Mouse (Mus musculus): Measurements from ENCODE around the gene Rasgef1b.

Gene Rasgef1b

DNA sequence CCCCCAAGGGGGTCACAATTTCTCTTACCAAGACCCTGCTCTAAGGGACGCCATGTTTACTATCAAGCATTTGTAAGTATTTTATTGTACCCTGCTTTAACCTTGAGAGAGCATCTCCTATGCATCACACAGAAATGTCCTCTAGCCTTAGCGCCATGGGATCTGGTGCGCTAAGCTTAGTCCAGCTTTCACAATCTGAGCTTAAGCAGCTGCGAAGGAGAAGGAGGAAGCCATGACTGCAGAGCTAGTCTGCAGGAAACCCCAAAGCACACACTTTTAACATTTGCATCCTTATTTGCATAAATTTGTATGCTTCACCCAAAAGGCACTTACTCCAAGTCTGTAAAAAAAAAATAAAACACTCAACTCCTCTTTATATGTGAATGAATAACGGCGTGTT lies 354.4 kb downstream of the Rasgef1b start:
- no peak for DNase-seq (ENCODE audit: low spot score in 2 of 2)

DNA sequence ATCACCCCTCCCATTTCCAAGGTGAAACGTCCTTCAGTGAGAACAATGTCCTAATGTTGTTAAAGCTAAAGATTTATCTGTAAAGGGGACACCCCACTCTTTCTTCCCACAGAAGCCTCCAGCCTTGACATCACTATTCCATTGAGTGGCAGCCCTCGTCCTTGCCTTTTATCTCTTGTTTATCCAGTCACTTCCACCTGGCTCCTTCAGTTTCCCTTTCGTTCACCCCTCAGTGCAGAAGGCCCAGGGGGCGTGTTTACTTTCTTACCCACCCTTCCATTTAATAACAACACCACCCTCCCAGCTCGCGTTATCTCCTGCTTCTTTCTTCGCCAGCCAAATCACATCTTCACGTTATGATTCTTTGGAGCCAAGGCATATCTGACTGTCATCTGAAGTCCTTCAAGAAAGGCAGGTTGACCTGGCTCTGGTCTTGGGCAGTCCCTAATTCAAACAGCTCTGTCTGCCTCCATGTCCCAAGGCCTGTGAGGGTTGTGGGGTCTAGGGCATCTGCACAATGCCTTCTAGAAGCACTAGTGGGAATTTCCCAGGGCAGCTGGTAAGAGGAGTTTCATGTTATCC lies 355.2 kb downstream of the Rasgef1b start:
- DNase-seq (ENCODE audit: low spot score in 2 of 2) = no peak

DNA sequence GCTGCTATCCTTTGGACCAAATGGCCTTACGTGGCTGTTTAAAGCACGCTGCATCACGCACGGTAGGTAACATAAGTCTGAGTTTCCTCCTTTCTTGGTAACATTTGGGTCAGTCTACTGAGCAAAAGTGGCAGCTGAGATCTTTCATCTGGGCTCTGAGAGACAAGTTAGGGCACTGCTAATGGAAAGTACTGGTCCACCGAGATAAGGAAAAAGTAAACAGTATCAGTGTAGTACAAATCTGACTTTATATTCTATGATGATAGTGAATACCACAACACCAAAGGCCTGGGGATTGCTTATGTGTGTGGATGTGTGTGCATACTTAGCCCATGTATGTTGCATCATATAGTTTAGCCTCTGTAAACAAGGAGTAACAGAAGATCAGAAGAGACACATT lies 358.2 kb downstream of the Rasgef1b start:
- no peak for DNase-seq (ENCODE audit: low spot score in 2 of 2)

DNA sequence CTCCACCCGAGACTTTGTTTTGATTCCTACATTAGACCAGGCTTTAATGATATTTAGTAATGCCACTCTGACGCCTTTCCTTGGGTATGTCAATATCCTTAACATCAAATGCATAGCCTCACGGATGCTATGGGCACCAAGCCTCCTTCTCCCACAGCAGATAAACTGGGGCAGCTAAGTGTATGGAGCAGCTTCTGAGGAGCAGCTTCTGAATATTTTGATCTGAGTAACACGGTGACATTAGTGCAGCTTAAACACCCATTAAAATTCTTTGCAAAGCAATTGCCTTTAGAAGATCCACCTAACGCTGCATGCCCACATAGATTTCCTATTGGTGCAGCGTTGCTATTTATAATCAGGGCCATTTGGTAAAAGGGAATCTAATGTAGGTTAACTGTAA lies 359.6 kb downstream of the Rasgef1b start:
- no peak for DNase-seq (ENCODE audit: low spot score in 2 of 2)

DNA sequence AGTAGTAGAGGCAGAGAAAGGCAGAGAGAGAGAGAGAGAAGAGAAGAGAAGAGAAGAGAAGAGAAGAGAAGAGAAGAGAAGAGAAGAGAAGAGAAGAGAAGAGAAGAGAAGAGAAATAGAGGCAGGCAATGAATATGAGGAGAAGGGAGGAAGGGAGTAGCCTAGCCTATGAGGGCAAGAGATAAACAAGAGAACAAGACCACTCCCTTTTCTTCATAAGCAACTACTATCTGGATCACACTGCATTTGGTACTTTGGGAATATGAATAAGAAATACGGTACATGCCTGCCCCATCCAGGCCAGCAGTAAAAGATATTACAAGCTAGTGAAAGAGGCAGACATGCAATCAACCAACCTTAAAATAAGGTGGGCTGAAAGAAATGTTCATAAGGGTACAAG lies 360.2 kb downstream of the Rasgef1b start:
- DNase-seq (ENCODE audit: low spot score in 2 of 2) = no peak

DNA sequence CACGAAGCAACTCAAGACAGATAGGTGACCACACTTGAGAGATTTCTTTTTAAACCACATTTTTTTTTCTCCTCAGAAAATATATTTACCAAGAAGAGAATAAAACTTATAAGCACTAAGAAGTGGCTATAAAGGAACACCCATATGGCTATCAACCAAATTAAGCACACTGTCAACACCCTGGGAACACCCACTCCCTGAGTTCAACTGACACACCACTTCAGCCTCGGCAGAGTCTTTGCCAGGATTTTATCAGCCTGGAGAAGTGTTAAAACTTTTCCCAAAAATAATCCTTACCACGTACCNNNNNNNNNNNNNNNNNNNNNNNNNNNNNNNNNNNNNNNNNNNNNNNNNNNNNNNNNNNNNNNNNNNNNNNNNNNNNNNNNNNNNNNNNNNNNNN lies 368.3 kb downstream of the Rasgef1b start:
- no peak for DNase-seq (ENCODE audit: low spot score in 2 of 2)

DNA sequence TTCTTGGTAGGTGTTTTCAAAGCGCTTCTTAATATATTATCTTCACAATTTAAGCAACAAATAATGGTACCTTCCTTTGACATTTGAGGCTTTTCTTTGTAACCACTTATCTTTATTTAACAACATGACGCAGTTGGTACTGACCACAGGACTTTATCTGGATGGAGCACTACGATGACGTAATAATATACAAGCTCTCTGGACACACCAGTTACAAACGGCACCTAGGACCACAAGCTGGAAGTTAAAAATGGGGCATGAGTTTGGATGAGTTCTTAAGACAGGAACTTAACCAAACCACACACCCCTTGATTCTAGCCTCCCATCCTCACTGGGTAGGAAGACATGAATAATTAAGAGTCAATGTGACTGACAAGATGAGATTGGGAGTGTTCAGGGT lies 369.6 kb downstream of the Rasgef1b start:
- no peak for DNase-seq (ENCODE audit: low spot score in 2 of 2)

DNA sequence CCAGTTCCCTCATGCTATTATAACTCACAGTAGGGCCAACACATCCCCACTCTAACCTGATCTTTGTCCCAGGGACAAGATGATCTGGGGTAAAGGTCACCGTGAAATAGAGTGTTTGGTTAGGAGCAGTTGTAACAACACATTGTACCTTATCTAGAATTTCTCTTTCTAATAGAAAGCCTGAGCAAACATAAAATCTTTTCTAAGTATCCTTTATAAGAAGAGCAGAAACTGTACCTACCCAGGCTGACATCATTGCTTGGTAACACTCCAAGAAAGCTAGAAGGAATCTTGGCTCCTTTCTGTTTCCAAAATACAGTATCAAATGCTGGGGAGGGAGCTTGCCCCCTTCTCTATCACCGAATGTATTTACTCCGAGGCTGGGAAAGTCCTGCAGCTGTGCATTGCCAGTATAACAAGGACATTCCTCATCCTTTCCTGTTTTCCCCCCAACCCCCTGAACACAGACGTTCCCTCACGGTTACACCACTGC lies 374.2 kb downstream of the Rasgef1b start:
- no peak for DNase-seq (ENCODE audit: low spot score in 2 of 2)

DNA sequence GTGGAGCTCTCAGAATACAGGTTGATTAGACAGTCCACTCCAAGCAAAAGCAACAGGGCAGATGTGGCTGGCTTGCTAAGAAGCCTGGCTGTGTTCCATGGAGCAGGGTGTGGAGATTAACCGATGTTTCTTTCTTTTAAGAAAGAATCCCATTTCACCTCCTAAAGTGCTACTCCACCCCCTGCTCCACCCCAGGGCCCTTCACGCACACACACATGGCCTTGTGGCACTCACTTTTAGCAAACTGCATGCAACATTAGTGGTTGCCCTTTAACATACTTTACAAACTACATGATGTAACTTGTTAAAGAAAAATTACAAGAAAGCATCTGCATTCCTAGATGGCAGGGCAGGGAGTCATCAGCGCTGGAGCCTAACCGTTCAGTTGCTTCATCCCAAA lies 378.8 kb downstream of the Rasgef1b start:
- no peak for DNase-seq (ENCODE audit: low spot score in 2 of 2)

DNA sequence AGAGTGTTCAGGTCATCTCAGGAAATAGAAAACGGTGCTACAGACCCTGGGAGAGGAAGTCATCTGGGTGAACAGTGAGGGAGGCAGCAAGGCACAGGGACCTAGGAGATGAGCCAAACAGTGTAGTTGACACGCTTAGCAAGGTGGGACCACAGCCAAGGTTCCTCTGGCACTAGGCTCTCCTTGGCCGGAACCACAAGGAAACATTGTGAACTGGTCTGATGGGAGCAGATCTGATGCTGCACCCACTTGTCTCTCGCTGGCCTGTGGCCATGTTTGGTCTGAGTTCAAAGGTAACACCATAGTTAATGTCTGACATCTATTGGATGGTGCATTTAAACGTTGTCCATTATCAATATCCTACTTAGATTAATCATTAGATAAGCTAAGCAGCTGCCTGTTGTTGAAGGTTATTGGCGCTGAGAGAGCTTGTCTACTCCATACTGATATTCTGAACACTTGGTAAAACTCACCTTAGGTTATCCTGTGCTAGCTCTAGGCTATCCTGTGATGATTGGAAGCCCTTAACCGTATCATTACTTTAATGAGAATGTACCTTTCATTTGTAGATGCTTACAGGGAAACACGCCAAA lies 380.5 kb downstream of the Rasgef1b start:
- DNase-seq (ENCODE audit: low spot score in 2 of 2) = peak in 1 of 2 experiments; percentile 28

DNA sequence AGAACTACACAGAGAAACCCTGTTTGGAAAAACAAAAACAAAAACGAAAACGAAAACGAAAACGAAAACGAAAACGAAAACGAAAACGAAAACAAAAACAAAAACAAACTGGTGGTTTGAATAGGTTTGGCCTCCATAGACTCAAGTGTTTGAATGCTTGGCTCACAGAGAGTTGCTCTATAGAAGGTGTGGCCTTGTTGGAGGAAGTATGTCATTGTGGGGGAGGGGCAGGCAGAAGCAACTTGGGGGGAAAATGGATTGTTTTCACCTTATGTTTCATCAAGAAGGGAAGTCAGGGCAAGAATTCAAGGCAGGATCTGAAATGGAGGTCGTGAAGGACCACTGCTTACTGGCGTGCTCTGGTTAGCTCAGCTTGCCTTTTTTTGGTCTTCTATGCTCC lies 386.3 kb downstream of the Rasgef1b start:
- DNase-seq (ENCODE audit: low spot score in 2 of 2) = no peak

DNA sequence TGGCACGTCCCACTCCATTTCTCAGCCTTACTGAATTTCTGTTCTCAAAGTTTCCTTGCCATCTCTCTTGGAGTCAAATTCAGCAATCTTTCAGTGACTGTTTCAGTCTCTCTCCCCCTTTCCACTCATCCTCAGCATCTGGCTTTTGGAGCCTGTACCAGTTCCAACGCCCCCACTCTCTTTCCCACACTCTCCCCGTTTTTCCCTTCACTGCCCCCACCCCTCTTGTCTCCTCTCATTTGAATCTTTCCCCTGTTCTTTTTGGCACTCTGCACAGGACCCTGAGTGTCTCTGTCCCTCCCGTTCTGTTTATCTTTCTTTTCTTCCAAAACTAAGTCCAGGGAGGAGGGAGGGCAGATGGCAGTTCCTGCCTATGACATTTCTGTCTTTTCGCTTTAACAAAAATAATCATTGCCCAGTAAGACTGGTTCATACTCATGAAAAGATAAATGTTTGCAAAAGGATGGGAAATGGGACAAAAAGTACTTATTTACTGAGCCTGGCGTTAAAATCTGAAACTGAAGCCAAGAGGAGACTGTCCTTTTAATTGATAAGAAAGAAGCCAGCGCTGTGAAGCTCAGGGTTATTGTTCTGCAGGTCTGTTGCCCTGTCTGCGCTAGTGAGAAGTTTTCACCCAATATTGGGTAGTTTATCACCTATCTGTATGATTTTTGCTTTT lies 388.4 kb downstream of the Rasgef1b start:
- no peak for DNase-seq (ENCODE audit: low spot score in 2 of 2)

DNA sequence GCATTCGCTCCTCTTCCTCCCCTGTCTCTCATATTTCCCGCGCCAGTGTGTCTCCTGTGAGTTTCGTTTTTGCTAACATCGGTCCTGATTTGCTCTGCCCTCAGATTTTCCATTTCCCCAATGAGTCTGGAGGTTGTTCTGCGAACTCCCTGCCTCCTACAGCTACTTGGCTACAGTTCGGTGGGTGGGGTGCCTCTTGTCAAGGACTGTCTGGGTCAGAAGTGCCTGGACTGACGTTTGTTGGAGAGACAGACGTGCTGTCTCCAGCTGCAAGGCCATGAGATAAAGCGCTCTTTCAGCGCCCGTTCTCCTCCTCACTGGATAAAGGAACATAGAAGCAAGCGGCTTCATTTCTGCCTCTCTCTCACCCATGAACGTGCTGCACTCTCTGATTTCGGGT lies 389.1 kb downstream of the Rasgef1b start:
- DNase-seq (ENCODE audit: low spot score in 2 of 2) = no peak

DNA sequence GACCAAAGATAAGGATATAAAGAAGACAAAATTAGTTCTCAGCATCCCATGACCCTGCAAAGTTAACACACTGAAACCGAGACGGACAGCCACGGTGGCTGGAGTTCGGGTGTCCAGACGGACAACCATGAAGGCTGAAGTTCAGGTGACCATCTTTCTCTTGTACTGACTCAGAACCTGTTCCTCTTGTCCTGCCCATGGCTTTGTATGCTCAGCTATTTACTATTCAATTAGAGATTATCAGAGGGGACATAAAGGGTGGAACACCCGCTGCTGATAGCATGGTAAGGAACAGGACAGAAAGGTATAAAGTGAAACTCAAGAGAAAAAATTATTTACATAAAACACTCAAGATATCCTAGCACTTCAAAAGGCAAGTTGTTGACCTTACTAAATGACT lies 390.0 kb downstream of the Rasgef1b start:
- no peak for DNase-seq (ENCODE audit: low spot score in 2 of 2)

DNA sequence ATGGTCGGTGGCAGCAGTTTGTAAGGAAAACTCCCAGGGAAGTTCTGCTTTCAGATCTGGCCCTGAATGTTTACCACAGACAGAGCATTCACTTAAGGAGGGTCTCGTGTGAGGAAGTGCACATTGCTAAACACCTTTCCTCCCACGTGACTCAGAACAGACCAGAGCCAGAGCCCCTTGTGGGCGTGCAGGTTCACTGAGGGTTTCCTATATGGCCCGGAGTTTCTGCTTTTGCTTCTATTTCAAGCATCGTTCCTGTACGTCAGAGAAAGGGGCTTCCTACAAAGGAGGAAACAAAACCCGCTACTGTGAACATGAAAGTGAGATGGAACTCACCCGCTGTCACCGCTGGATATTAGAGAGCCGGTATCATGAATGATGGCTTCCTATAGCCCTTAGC lies 392.4 kb downstream of the Rasgef1b start:
- no peak for DNase-seq (ENCODE audit: low spot score in 2 of 2)

DNA sequence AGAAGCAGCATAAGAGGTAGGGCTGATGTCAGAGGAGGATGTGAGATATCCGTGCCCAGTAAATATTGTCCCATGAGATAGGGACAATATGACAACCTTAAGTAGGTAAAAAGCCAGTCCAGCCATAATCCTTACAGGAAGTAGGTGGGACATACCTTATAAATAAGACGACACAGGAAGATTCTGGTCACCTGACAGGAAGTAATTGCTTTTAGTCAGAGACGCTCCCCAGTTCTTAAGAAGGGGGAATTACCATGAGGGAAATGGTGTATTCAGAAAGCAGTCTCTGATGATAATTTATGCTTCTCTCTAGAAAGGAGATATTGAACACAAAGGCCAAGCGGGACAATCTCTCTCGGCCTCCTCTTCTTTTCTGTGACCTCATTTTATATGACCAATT lies 394.8 kb downstream of the Rasgef1b start:
- no peak for DNase-seq (ENCODE audit: low spot score in 2 of 2)

DNA sequence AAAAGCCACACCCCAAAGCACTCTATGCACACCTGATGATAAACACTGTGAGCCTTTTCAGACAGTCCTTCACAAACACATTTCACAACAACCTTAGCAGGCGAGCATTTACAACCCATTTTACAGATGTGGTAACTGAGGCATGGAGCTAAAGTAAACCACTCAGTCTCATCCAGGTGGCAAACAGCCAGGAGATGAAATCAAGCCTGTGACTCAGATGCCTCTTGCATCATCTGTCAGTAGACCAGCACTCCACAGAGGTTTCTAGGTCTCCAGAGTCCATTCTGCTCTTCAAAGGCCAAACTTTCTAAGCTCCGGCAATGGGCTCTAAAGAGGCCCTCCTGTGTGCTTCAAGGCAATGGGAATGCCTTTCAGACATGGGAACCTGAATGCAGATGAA lies 396.8 kb downstream of the Rasgef1b start:
- no peak for DNase-seq (ENCODE audit: low spot score in 2 of 2)

DNA sequence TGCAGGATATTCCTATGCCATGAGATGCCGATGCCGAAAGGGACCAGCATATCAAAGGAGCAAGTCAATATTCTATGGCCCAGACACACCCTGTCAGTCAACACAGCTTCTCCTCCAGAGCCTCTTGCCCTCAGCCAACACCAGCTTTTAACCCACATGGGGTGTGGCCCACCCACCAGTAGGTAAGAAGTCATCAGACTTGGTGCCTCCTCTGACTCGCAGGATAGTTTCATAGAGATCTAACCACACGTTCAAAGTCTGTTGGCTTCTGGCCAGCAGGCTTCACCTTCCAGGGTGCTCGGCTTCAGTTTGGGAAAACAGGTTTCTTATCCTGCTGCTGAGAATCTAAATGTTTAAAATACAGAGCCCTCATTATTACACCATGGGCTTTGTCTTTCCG lies 399.8 kb downstream of the Rasgef1b start:
- no peak for DNase-seq (ENCODE audit: low spot score in 2 of 2)

DNA sequence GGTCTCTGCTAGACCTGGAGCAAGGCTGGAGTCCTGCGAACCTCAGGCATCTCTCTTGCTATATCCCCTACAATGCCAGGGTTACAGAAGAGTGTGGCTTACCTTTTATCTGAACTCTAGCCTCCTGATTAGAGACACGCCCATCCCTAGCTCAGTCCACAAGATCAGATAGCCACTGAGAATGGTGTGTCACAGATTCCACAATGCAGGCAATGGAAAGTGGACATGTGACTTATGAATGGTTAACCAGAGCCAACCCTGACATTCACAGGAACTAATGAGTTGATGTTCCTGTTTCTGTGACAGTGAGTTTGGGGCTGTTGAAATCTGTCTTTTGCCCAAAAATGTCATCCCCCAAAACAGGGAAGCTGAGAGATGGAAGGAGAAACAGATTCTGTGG lies 401.8 kb downstream of the Rasgef1b start:
- DNase-seq (ENCODE audit: low spot score in 2 of 2) = no peak

DNA sequence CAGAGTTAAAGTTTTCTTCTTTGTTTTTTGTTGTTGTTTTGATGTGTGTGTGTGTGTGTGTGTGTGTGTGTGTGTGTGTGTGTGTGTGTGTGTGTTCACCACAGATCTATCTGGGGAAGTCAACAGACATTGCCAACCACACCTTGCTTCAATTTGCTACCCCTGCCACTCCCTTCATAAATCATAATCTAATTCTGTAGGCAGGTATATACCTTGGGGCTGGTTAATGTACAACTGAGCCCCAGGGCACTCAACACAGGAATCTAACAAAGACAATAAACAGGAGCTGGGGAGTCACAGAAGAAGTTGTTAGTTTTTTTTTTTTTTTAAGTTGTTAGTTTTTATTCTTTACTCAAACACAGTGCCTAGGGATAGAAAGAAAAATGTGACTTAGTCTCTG lies 403.6 kb downstream of the Rasgef1b start:
- no peak for DNase-seq (ENCODE audit: low spot score in 2 of 2)

DNA sequence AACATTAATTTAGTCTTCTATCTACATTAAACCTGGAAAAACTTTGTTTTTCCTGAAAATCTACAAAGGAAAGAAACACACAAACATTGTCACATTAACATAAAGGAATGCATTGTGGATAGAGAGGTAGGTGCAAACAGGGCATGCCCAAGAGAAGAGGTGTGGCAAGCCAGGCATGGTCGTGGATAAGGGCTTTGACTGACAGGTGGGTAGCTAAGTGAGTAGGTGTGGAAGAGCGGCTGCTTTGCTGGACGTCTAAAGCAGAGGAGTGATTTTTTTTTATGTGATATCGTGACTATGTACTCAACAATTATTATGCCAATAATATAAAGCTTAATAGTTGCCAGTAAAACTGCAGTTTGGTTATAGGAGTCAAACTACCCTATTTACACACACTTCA lies 408.1 kb downstream of the Rasgef1b start:
- no peak for DNase-seq (ENCODE audit: low spot score in 2 of 2)

DNA sequence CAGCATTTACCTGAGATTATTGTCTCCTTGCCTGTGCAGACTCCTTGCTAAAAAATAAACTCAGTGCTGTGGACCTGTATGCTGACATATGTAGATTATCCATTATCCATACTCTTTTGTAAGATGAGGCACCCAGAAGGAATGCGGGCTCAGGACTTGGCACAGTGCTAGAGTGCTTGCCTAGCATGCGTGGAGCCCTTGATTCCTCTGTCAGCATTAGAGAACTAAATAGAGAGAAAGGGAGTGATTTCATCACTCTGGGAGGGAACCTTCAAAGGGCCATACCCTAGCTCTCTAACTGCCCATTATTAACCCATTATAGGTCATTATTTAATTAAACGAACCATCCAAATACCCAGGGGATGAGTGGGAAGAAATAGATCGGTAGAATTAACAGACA lies 430.9 kb downstream of the Rasgef1b start:
- no peak for DNase-seq (ENCODE audit: low spot score in 2 of 2)

DNA sequence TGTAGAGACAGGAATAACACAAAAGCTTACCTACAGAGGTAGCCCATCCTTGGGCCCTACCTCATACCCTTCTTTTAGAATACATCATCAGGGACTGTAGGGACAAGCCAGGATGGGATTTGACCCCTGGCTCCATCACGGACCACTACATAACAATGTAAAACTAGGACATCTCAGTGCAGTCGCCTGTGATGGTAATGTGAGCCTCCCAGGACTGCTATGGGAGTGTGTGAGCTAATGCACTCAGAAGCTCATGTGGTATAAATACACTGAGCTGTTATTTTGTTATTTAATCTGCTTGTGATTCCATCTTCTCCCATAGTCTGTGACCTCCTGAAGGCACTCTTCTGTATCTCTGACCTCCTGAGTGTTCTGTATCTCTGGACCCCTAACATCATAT lies 432.5 kb downstream of the Rasgef1b start:
- no peak for DNase-seq (ENCODE audit: low spot score in 2 of 2)

All from frontal cortex, postnatal 10 days (tissue).